In genomic region chr2:163996899-163997298, GRCm38 (mm10) we compare ENCODE assay signal across 8 mouse cellular contexts. TPM values are rescaled to one million over a fixed set of nuclear protein-coding genes. Genes with fewer than 3 reads are reported as not detected.
DNase-seq lines count a peak whose midpoint lies in the region; ATAC-seq and TF ChIP-seq lines count a peak whose summit lies in the region.
"Had no signal": no experiment of that assay in that cellular context is flagged by ENCODE, and none has a peak within 500 bp of the region (broad histone marks: within the 10 kb centered on the region; RNA-seq: fewer than 3 reads in every experiment).

No protein-coding gene starts in this region.

- H3K36me3 ChIP-seq in kidney, postnatal 0 days (ENCODE audit: insufficient read depth, low read length) = no peaks in the 10 kb centered on the region
- H3K36me3 ChIP-seq in embryonic facial prominence, embryonic 12.5 days = 0 out of 2 replicates have a peak, but pooled peaks cover 4% of the 10 kb centered on the region
- peaks cover 9% of the 10 kb centered on the region; the same call in 1 of the 2 replicates for H3K36me3 ChIP-seq in forebrain, postnatal 0 days (ENCODE audit: insufficient read depth)
- peaks cover 7% of the 10 kb centered on the region for H3K36me3 ChIP-seq in midbrain, embryonic 13.5 days

- no peak for DNase-seq in kidney, postnatal 0 days (ENCODE audit: low spot score)
- DNase-seq in kidney, postnatal 4 days = no peak
- DNase-seq in forebrain, postnatal 0 days = no peak
- no peak for DNase-seq in urinary bladder, postnatal 25 days (ENCODE audit: low spot score)
- DNase-seq: cerebellum, adult 8-10 months had no signal

- peaks cover 15% of the 10 kb centered on the region; the same call in 1 of the 2 replicates for H3K4me1 ChIP-seq in kidney, postnatal 0 days (replicated peaks; ENCODE audit: insufficient read depth, low read length)
- peaks cover 26% of the 10 kb centered on the region for H3K4me1 ChIP-seq in embryonic facial prominence, embryonic 12.5 days
- H3K4me1 ChIP-seq in forebrain, postnatal 0 days (ENCODE audit: insufficient read depth) = peaks cover 15% of the 10 kb centered on the region; the same call in 1 of the 2 replicates
- peaks cover 46% of the 10 kb centered on the region for H3K4me1 ChIP-seq in midbrain, embryonic 13.5 days (replicated peaks)

- H3K27ac ChIP-seq in kidney, postnatal 0 days = no peak overlapping the region
- no peak overlapping the region for H3K27ac ChIP-seq in embryonic facial prominence, embryonic 12.5 days
- no peak overlapping the region for H3K27ac ChIP-seq in forebrain, postnatal 0 days (ENCODE audit: low read depth, low read length)
- no peak overlapping the region for H3K27ac ChIP-seq in midbrain, embryonic 13.5 days

- no peak overlapping the region for H3K9ac ChIP-seq in kidney, postnatal 0 days (ENCODE audit: low read depth, low read length)
- 0 out of 2 replicates have a peak overlapping the region, but pooled peaks have one; percentile 24 for H3K9ac ChIP-seq in embryonic facial prominence, embryonic 12.5 days
- no peak overlapping the region for H3K9ac ChIP-seq in forebrain, postnatal 0 days
- peak overlapping the region; percentile 44; the same call in 1 of the 2 replicates for H3K9ac ChIP-seq in midbrain, embryonic 13.5 days (replicated peaks)

- no peak for ATAC-seq in kidney, postnatal 0 days (replicated peaks; ENCODE audit: low FRiP score, low read depth)
- no peak for ATAC-seq in embryonic facial prominence, embryonic 12.5 days (ENCODE audit: insufficient number of reproducible peaks, insufficient read depth, low FRiP score, low TSS enrichment)
- ATAC-seq in forebrain, postnatal 0 days = no peak
- ATAC-seq in midbrain, embryonic 13.5 days = no peak
- no peak for ATAC-seq in activated CD4-positive, CD25-positive, alpha-beta regulatory T cell, adult 4 months

- no peak for TF ChIP-seq CTCF in kidney, postnatal 0 days (IDR thresholded peaks at IDR 0.05; ENCODE audit: low read depth)
- no peak for TF ChIP-seq CTCF in forebrain, postnatal 0 days (IDR thresholded peaks at IDR 0.05; ENCODE audit: low read depth)

- WGBS in kidney, postnatal 0 days = 60% methylated on average over 5 of the region's 5 CpGs
- 75% methylated on average over 5 of the region's 5 CpGs for WGBS in embryonic facial prominence, embryonic 12.5 days
- WGBS in forebrain, postnatal 0 days = 71% methylated on average over 5 of the region's 5 CpGs
- 79% methylated on average over 5 of the region's 5 CpGs for WGBS in midbrain, embryonic 13.5 days

- H3K4me2 ChIP-seq in kidney, postnatal 0 days (ENCODE audit: low read length) = peak overlapping the region; percentile 64
- peak overlapping the region; percentile 71; the same call in 1 of the 2 replicates for H3K4me2 ChIP-seq in embryonic facial prominence, embryonic 12.5 days (replicated peaks)
- H3K4me2 ChIP-seq in forebrain, postnatal 0 days (ENCODE audit: low read depth) = peak overlapping the region; percentile 59; the same call in 1 of the 2 replicates
- H3K4me2 ChIP-seq in midbrain, embryonic 13.5 days (replicated peaks) = peak overlapping the region; percentile 31

- H3K27me3 ChIP-seq in kidney, postnatal 0 days (ENCODE audit: insufficient read depth, low read length) = no peaks in the 10 kb centered on the region
- H3K27me3 ChIP-seq in embryonic facial prominence, embryonic 12.5 days = no peaks in the 10 kb centered on the region
- H3K27me3 ChIP-seq in forebrain, postnatal 0 days (ENCODE audit: insufficient read depth, low read length) = no peaks in the 10 kb centered on the region
- no peaks in the 10 kb centered on the region for H3K27me3 ChIP-seq in midbrain, embryonic 13.5 days

- no peaks in the 10 kb centered on the region for H3K9me3 ChIP-seq in kidney, postnatal 0 days (replicated peaks; ENCODE audit: low read length)
- H3K9me3 ChIP-seq in embryonic facial prominence, embryonic 12.5 days = no peaks in the 10 kb centered on the region
- no peaks in the 10 kb centered on the region for H3K9me3 ChIP-seq in forebrain, postnatal 0 days (ENCODE audit: low read length)
- no peaks in the 10 kb centered on the region for H3K9me3 ChIP-seq in midbrain, embryonic 13.5 days

- 0 out of 2 replicates have a peak overlapping the region, but pooled peaks have one; percentile 4 for H3K4me3 ChIP-seq in kidney, postnatal 0 days (replicated peaks; ENCODE audit: low read depth, low read length)
- no peak overlapping the region for H3K4me3 ChIP-seq in embryonic facial prominence, embryonic 12.5 days
- H3K4me3 ChIP-seq in forebrain, postnatal 0 days (ENCODE audit: low read depth, low read length) = no peak overlapping the region
- H3K4me3 ChIP-seq in midbrain, embryonic 13.5 days (replicated peaks) = peak overlapping the region; percentile 83

RNA-seq across cellular contexts. Expression of gene Ywhab, which starts 2.1 kb away (rescaled TPM):
- polyA plus RNA-seq in kidney, postnatal 0 days (2015; fragmentation: Nextera tagmentation; extraction: Ambion mirVana) = 261 and 288 TPM in 2 replicates
- polyA plus RNA-seq in embryonic facial prominence, embryonic 12.5 days (2016; fragmentation: Nextera tagmentation; extraction: Ambion mirVana) = 327 and 340 TPM in 2 replicates
- 161 and 171 TPM in 2 replicates for total RNA-seq in forebrain, postnatal 0 days (2014; rRNA removed)
- 510 and 620 TPM in 2 replicates for polyA plus RNA-seq in forebrain, postnatal 0 days (2015; fragmentation: Nextera tagmentation; extraction: Ambion mirVana)
- 401 and 431 TPM in 2 replicates for polyA plus RNA-seq in midbrain, embryonic 13.5 days (2015; fragmentation: Nextera tagmentation; extraction: Ambion mirVana)
- 10 to 100 TPM; 80.9 to 82.3 TPM for polyA plus RNA-seq in activated CD4-positive, CD25-positive, alpha-beta regulatory T cell, adult 4 months (2017; shearing (Covaris generic))

RNA-seq across cellular contexts. Expression of gene Pabpc1l, which starts 28.4 kb away (rescaled TPM):
- polyA plus RNA-seq in kidney, postnatal 0 days (2015; fragmentation: Nextera tagmentation; extraction: Ambion mirVana) = 2.7 and 4.0 TPM in 2 replicates
- polyA plus RNA-seq in embryonic facial prominence, embryonic 12.5 days (2016; fragmentation: Nextera tagmentation; extraction: Ambion mirVana) = 2.4 and 3.5 TPM in 2 replicates
- total RNA-seq in forebrain, postnatal 0 days (2014; rRNA removed) = 0.71 and 1.1 TPM in 2 replicates
- 1.8 and 2.6 TPM in 2 replicates for polyA plus RNA-seq in forebrain, postnatal 0 days (2015; fragmentation: Nextera tagmentation; extraction: Ambion mirVana)
- polyA plus RNA-seq in midbrain, embryonic 13.5 days (2015; fragmentation: Nextera tagmentation; extraction: Ambion mirVana) = 1.1 and 1.8 TPM in 2 replicates
- 1 to 10 TPM; 2.9 to 4.1 TPM for polyA plus RNA-seq in activated CD4-positive, CD25-positive, alpha-beta regulatory T cell, adult 4 months (2017; shearing (Covaris generic))

Comparison
In these comparisons a context has a peak if more than half of its experiments do, and no peak if none do; other contexts are left out.
1. H3K4me3 ChIP-seq: peak in kidney, postnatal 0 days (single experiment) and midbrain, embryonic 13.5 days (single experiment); none in embryonic facial prominence, embryonic 12.5 days (single experiment) and forebrain, postnatal 0 days (single experiment).
2. H3K9ac ChIP-seq: peak in embryonic facial prominence, embryonic 12.5 days (single experiment) and midbrain, embryonic 13.5 days (single experiment); none in kidney, postnatal 0 days (single experiment) and forebrain, postnatal 0 days (single experiment).
3. Peak in every context shown above with its lines, with median percentiles within 50 percentile points of each other: H3K4me2 ChIP-seq.